ENCODE assay signal across 16 mouse cellular contexts in genomic region chr14:56594811-56595210, GRCm38 (mm10).
"Had no signal": no experiment of that assay in that cellular context is flagged by ENCODE, and none has a peak within 500 bp of the region (broad histone marks: within the 10 kb centered on the region; RNA-seq: fewer than 3 reads in every experiment).

No protein-coding gene starts in this region.

- H3K4me1 ChIP-seq: neural tube, embryonic 13.5 days; neural tube, embryonic 15.5 days; stomach, embryonic 15.5 days had no signal

- H3K36me3 ChIP-seq: neural tube, embryonic 13.5 days; neural tube, embryonic 15.5 days had no signal

- H3K27ac ChIP-seq: neural tube, embryonic 13.5 days; neural tube, embryonic 15.5 days; stomach, embryonic 15.5 days; stomach, postnatal 0 days had no signal

- H3K4me3 ChIP-seq: neural tube, embryonic 13.5 days; neural tube, embryonic 15.5 days; stomach, embryonic 15.5 days had no signal

- H3K9ac ChIP-seq: neural tube, embryonic 13.5 days; neural tube, embryonic 15.5 days; stomach, embryonic 15.5 days had no signal

- H3K9me3 ChIP-seq: neural tube, embryonic 13.5 days; neural tube, embryonic 15.5 days; stomach, embryonic 15.5 days had no signal

- DNase-seq: retina, postnatal 1 day; right cerebral cortex, adult 18-20 months; right cerebral cortex, postnatal 14 days; right cerebral cortex, postnatal 25 days; right cerebral cortex, postnatal 4 days; spleen, adult 18-20 months; thymus, adult 18-20 months; thymus, adult 2 months; thymus, postnatal 14 days; thymus, postnatal 25 days; thymus, postnatal 36 days; thymus, postnatal 4 days had no signal

- H3K27me3 ChIP-seq: neural tube, embryonic 13.5 days; neural tube, embryonic 15.5 days; stomach, embryonic 15.5 days had no signal
